Mouse (Mus musculus): ENCODE measurements at regions not wholly inside any gene's neighbourhood (a gene's known extent, or its start where the extent isn't known, plus 50 kb on each side); places are given as distances from the start of the nearest gene placed in this dataset.

GRCm38 (mm10) chr12:16136214-16136671 is 319.5 kb upstream of the Trib2 start:
- 26% methylated on average over 5 of the region's 5 CpGs for WGBS
- no peaks in the 10 kb centered on the region for H3K27me3 ChIP-seq (ENCODE audit: control insufficient read depth, insufficient read depth, low read length)
- peaks cover 2% of the 10 kb centered on the region; the same call in 1 of the 2 replicates for H3K4me1 ChIP-seq (ENCODE audit: control insufficient read depth, insufficient read depth, insufficient read length, low read length)
- H3K36me3 ChIP-seq (ENCODE audit: control insufficient read depth, insufficient read depth, low read length) = no peaks in the 10 kb centered on the region
- TF ChIP-seq POLR2A (IDR thresholded peaks at IDR 0.05; ENCODE audit: low read depth, low read length) (no peak), CTCF (IDR thresholded peaks at IDR 0.05; ENCODE audit: extremely low read depth, insufficient read length, insufficient replicate concordance, low read depth, low read length) (no peak)
- H3K27ac ChIP-seq (ENCODE audit: insufficient read depth, low read depth, low read length) = no peak overlapping the region
- H3K4me3 ChIP-seq (ENCODE audit: low read depth, low read length) = no peak overlapping the region

GRCm38 (mm10) chr12:16135602-16136213 is 319.0 kb upstream of the Trib2 start:
- Histone ChIP-seq H3K4me1 (ENCODE audit: control insufficient read depth, insufficient read depth, insufficient read length, low read length) (peaks cover 2% of the 10 kb centered on the region; the same call in 1 of the 2 replicates), H3K27ac (ENCODE audit: insufficient read depth, low read depth, low read length) (no peak overlapping the region), H3K27me3 (ENCODE audit: control insufficient read depth, insufficient read depth, low read length) (no peaks in the 10 kb centered on the region), H3K36me3 (ENCODE audit: control insufficient read depth, insufficient read depth, low read length) (no peaks in the 10 kb centered on the region), H3K4me3 (ENCODE audit: low read depth, low read length) (no peak overlapping the region)
- TF ChIP-seq CTCF (IDR thresholded peaks at IDR 0.05; ENCODE audit: extremely low read depth, insufficient read length, insufficient replicate concordance, low read depth, low read length) (no peak), POLR2A (IDR thresholded peaks at IDR 0.05; ENCODE audit: low read depth, low read length) (no peak)
- 65% methylated on average over 4 of the region's 4 CpGs for WGBS

GRCm38 (mm10) chr12:16134446-16134845 is 317.7 kb upstream of the Trib2 start:
- TF ChIP-seq POLR2A (IDR thresholded peaks at IDR 0.05; ENCODE audit: low read depth, low read length) = no peak
- no peak for TF ChIP-seq CTCF (IDR thresholded peaks at IDR 0.05; ENCODE audit: extremely low read depth, insufficient read length, insufficient replicate concordance, low read depth, low read length)
- no peaks in the 10 kb centered on the region for H3K36me3 ChIP-seq (ENCODE audit: control insufficient read depth, insufficient read depth, low read length)
- no peak overlapping the region for H3K4me3 ChIP-seq (ENCODE audit: low read depth, low read length)
- H3K4me1 ChIP-seq (ENCODE audit: control insufficient read depth, insufficient read depth, insufficient read length, low read length) = peaks cover 2% of the 10 kb centered on the region; the same call in 1 of the 2 replicates
- H3K27ac ChIP-seq (ENCODE audit: insufficient read depth, low read depth, low read length) = no peak overlapping the region
- 70% methylated on average over 3 of the region's 3 CpGs for WGBS
- no peaks in the 10 kb centered on the region for H3K27me3 ChIP-seq (ENCODE audit: control insufficient read depth, insufficient read depth, low read length)

- peaks cover 2% of the 10 kb centered on the region; the same call in 1 of the 2 replicates for H3K4me1 ChIP-seq (ENCODE audit: control insufficient read depth, insufficient read depth, insufficient read length, low read length)
- no peaks in the 10 kb centered on the region for H3K27me3 ChIP-seq (ENCODE audit: control insufficient read depth, insufficient read depth, low read length)
- 71% methylated on average over 3 of the region's 3 CpGs for WGBS
- no peaks in the 10 kb centered on the region for H3K36me3 ChIP-seq (ENCODE audit: control insufficient read depth, insufficient read depth, low read length)
- no peak overlapping the region for H3K4me3 ChIP-seq (ENCODE audit: low read depth, low read length)
- TF ChIP-seq CTCF (IDR thresholded peaks at IDR 0.05; ENCODE audit: extremely low read depth, insufficient read length, insufficient replicate concordance, low read depth, low read length) = no peak
- no peak for TF ChIP-seq POLR2A (IDR thresholded peaks at IDR 0.05; ENCODE audit: low read depth, low read length)
- H3K27ac ChIP-seq (ENCODE audit: insufficient read depth, low read depth, low read length) = no peak overlapping the region
These were observed 316.5 kb upstream of the Trib2 start for GRCm38 (mm10) chr12:16133253-16133652.

- Histone ChIP-seq H3K27ac (ENCODE audit: insufficient read depth, low read depth, low read length) (no peak overlapping the region), H3K4me1 (ENCODE audit: control insufficient read depth, insufficient read depth, insufficient read length, low read length) (peaks cover 2% of the 10 kb centered on the region; the same call in 1 of the 2 replicates), H3K4me3 (ENCODE audit: low read depth, low read length) (no peak overlapping the region), H3K36me3 (ENCODE audit: control insufficient read depth, insufficient read depth, low read length) (no peaks in the 10 kb centered on the region), H3K27me3 (ENCODE audit: control insufficient read depth, insufficient read depth, low read length) (no peaks in the 10 kb centered on the region)
- 43% methylated on average over 1 of the region's 1 CpGs for WGBS
- no peak for TF ChIP-seq CTCF (IDR thresholded peaks at IDR 0.05; ENCODE audit: extremely low read depth, insufficient read length, insufficient replicate concordance, low read depth, low read length)
These were observed 315.0 kb upstream of the Trib2 start for GRCm38 (mm10) chr12:16131740-16132077.

- Histone ChIP-seq H3K36me3 (ENCODE audit: control insufficient read depth, insufficient read depth, low read length) (no peaks in the 10 kb centered on the region), H3K4me3 (ENCODE audit: low read depth, low read length) (no peak overlapping the region), H3K27ac (ENCODE audit: insufficient read depth, low read depth, low read length) (no peak overlapping the region), H3K4me1 (ENCODE audit: control insufficient read depth, insufficient read depth, insufficient read length, low read length) (peaks cover 2% of the 10 kb centered on the region; the same call in 1 of the 2 replicates), H3K27me3 (ENCODE audit: control insufficient read depth, insufficient read depth, low read length) (no peaks in the 10 kb centered on the region)
- WGBS = 55% methylated on average over 2 of the region's 2 CpGs
- TF ChIP-seq CTCF (IDR thresholded peaks at IDR 0.05; ENCODE audit: extremely low read depth, insufficient read length, insufficient replicate concordance, low read depth, low read length) (no peak), POLR2A (IDR thresholded peaks at IDR 0.05; ENCODE audit: low read depth, low read length) (no peak)
These were observed 314.5 kb upstream of the Trib2 start for GRCm38 (mm10) chr12:16131028-16131739.

GRCm38 (mm10) chr12:16130605-16131004 is 313.9 kb upstream of the Trib2 start:
- Histone ChIP-seq H3K4me3 (ENCODE audit: low read depth, low read length) (no peak overlapping the region), H3K27me3 (ENCODE audit: control insufficient read depth, insufficient read depth, low read length) (no peaks in the 10 kb centered on the region), H3K4me1 (ENCODE audit: control insufficient read depth, insufficient read depth, insufficient read length, low read length) (peaks cover 1% of the 10 kb centered on the region; the same call in 1 of the 2 replicates), H3K36me3 (ENCODE audit: control insufficient read depth, insufficient read depth, low read length) (no peaks in the 10 kb centered on the region), H3K27ac (ENCODE audit: insufficient read depth, low read depth, low read length) (no peak overlapping the region)
- no peak for TF ChIP-seq POLR2A (IDR thresholded peaks at IDR 0.05; ENCODE audit: low read depth, low read length)
- TF ChIP-seq CTCF (IDR thresholded peaks at IDR 0.05; ENCODE audit: extremely low read depth, insufficient read length, insufficient replicate concordance, low read depth, low read length) = no peak
- 49% methylated on average over 1 of the region's 1 CpGs for WGBS

Data from small intestine, adult 2 months (tissue).